Mouse (Mus musculus) liver, postnatal 0 days (tissue): ENCODE measurements at regions not wholly inside any gene's neighbourhood (a gene's known extent, or its start where the extent isn't known, plus 50 kb on each side); places are given as distances from the start of the nearest gene placed in this dataset.

Source experiments
- CTCF ChIP-seq: sonication (generic); IDR thresholded peaks from 2 replicates; pipeline ENCODE4 v1.5.1; 2016; ENCODE audit warnings: antibody characterized with exemption, low read depth
- EP300 ChIP-seq: IDR thresholded peaks from 2 replicates; pipeline ENCODE4 v1.6.1; 2016; ENCODE audit warnings: antibody characterized with exemption, low read depth, mild to moderate bottlenecking

GRCm38 (mm10) chr14:76702709-76703372 is 146.2 kb upstream of the Serp2 start:
- TF ChIP-seq CTCF = no peak
- TF ChIP-seq EP300 = no peak
